Mouse (Mus musculus) brain, embryonic 14.5 days (tissue): ENCODE results near the gene Olfr1006.
"Not testable (repeated sequence)": the region's sequence is repeated elsewhere in the genome, so short reads cannot be mapped to it uniquely, and the experiment has no call there.

Source experiments
- CTCF ChIP-seq: fragments of 200-500 bp; IDR thresholded peaks from 2 replicates; pipeline ENCODE4 v1.5.1; 2012; ENCODE audit warnings: inconsistent platforms, mild to moderate bottlenecking, moderate library complexity, borderline replicate concordance; ENCODE audit not compliant: insufficient read depth, insufficient read length; ENCODE audit errors: extremely low read depth
- POLR2A ChIP-seq: fragments of 200-500 bp; IDR thresholded peaks from 2 replicates; pipeline ENCODE4 v1.6.1; 2012; ENCODE audit warnings: mild to moderate bottlenecking, inconsistent platforms, borderline replicate concordance; ENCODE audit not compliant: poor library complexity, insufficient read depth, insufficient read length, severe bottlenecking; ENCODE audit errors: extremely low read depth

GRCm38 (mm10) chr2:85664355-85664754, 14.2 kb downstream of the Olfr1006 start, which contains the start of gene Olfr154:
- TF ChIP-seq CTCF, POLR2A: not testable (repeated sequence)
